Mouse (Mus musculus) hindbrain, embryonic 14.5 days (tissue): ENCODE data around the gene Pitpnm2. TPM values are rescaled to one million over a fixed set of nuclear protein-coding genes. Genes with fewer than 3 reads are reported as not detected.
A peak's percentile ranks its signal among the peaks of the same experiment; 100 is the strongest.

ENCODE experiments used
- ATAC-seq: fragments of 200-750 bp; cut with Nextera tagmentation; 2 replicates; pipeline ENCODE4 v1.8.0; 2017; ENCODE audit warnings: moderate number of reproducible peaks, mild to moderate bottlenecking, moderate TSS enrichment, moderate library complexity; ENCODE audit not compliant: low FRiP score
- DNase-seq: peaks from one replicate; pipeline ENCODE4 v3.0.0-alpha.2; 2015; ENCODE audit warnings: low spot score
- H3K27ac ChIP-seq: fragments of 300-500 bp; sonication (generic); 2 replicates; pipeline ENCODE4 v1.5.1; 2014; ENCODE audit warnings: mild to moderate bottlenecking, moderate library complexity
- H3K27me3 ChIP-seq: fragments of 300-500 bp; sonication (generic); 2 replicates; pipeline ENCODE4 v1.6.1; 2014; ENCODE audit warnings: mild to moderate bottlenecking, low read length, mixed read lengths; ENCODE audit not compliant: control insufficient read depth, insufficient read depth
- H3K36me3 ChIP-seq: fragments of 300-500 bp; sonication (generic); replicated peaks from 2 replicates; pipeline ENCODE4 v1.6.1; 2014; ENCODE audit not compliant: control insufficient read depth, insufficient read depth
- H3K4me1 ChIP-seq: fragments of 300-500 bp; sonication (generic); replicated peaks from 2 replicates; pipeline ENCODE4 v1.6.1; 2014; ENCODE audit warnings: antibody characterized with exemption, low read length, mixed read lengths; ENCODE audit not compliant: control insufficient read depth, insufficient read depth
- H3K4me2 ChIP-seq: fragments of 300-500 bp; sonication (generic); replicated peaks from 2 replicates; pipeline ENCODE4 v1.6.1; 2014; ENCODE audit warnings: mild to moderate bottlenecking, moderate library complexity
- H3K4me3 ChIP-seq: fragments of 300-500 bp; sonication (generic); replicated peaks from 2 replicates; pipeline ENCODE4 v1.5.1; 2014; ENCODE audit warnings: mild to moderate bottlenecking, low read length
- H3K9ac ChIP-seq: fragments of 300-500 bp; sonication (generic); 2 replicates; pipeline ENCODE4 v1.6.1; 2014
- H3K9me3 ChIP-seq: fragments of 300-500 bp; sonication (generic); 2 replicates; pipeline ENCODE4 v1.6.1; 2016; ENCODE audit warnings: low read length; ENCODE audit not compliant: control insufficient read depth
- WGBS: fragments of 180-500 bp; shearing (Covaris S2); extraction: QIAGEN DNeasy Blood & Tissue Kit; methylation state at CpG from one replicate; pipeline ENCODE4 v1.1.7; 2014; 5-methylcytosine and 5-hydroxymethylcytosine counted together
- polyA plus RNA-seq: library from polyadenylated mRNA; unstranded; fragments of >200 nt; fragmentation: Nextera tagmentation; extraction: Ambion mirVana; gene quantifications from 2 replicates; pipeline ENCODE4 v1.2.1, GENCODE M21; 2014

The Pitpnm2 gene
- polyA plus RNA-seq, 1 experiment from 2014 or later = 13.5 TPM

DNA sequence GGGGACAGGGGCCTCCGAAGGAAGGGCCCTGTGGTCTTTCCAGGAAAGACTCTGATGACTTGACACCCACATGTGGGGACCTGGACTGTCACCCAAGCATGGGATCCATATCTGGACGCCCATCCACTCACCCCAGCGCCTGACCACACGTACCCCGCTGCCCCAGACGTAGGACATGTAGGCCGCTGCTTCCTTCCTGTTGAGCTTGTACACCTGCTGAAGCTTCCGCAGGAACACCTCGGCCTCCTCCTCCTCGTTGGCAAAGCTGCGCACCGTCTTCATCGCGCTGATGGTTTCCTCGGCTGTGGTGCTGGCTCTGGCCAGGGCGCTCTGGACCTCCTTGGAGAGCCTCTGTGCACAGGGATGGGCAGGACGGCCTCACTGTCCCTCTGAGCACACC is 169.7 kb downstream of the Pitpnm2 start:
- 95% methylated on average over 17 of the region's 17 CpGs for WGBS
- no peak overlapping the region for H3K4me2 ChIP-seq
- ATAC-seq = no peak
- H3K9ac ChIP-seq = 0 out of 2 replicates have a peak overlapping the region, but pooled peaks have one; percentile 8
- H3K4me1 ChIP-seq = peaks cover 13% of the 10 kb centered on the region; the same call in 1 of the 2 replicates
- H3K27ac ChIP-seq = no peak overlapping the region
- H3K36me3 ChIP-seq = no peaks in the 10 kb centered on the region
- no peak for DNase-seq
- H3K9me3 ChIP-seq = no peaks in the 10 kb centered on the region
- H3K27me3 ChIP-seq = no peaks in the 10 kb centered on the region
- H3K4me3 ChIP-seq = no peak overlapping the region

DNA sequence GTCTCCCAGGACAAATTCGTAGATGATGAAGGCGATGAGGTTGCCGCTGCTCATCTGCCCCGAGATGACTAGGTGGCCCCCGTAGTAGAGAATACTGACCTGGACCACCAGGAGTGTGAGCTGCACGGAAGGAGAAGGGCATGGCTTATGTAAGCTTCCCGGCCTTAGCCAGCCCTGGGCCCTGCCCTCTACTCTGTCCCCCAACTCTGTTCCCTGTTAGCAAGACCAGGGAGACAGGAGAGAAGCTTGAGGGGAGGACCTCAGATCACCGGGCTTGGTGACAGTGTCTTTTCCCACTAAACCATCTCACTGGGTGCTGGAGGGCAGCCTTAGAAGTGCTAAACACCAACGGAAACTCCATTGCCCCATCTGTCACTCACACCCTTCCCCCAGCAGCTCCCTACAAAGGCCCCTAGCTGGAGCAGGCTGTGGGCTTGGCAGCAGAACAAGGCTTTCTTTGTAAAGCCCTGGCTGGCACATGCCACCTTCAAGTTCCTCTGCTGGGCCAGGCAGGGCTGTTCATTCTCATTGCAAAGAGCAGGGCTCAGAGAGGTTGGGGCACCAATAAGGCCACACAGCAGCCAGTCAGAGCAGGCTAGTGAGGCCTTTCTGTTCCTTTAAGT is 170.7 kb downstream of the Pitpnm2 start:
- Histone ChIP-seq H3K9me3 (no peaks in the 10 kb centered on the region), H3K27ac (peak overlapping the region; percentile 74), H3K4me1 (peaks cover 13% of the 10 kb centered on the region; the same call in 1 of the 2 replicates), H3K9ac (no peak overlapping the region), H3K4me2 (peak overlapping the region; percentile 21; the same call in 1 of the 2 replicates), H3K27me3 (no peaks in the 10 kb centered on the region), H3K36me3 (no peaks in the 10 kb centered on the region), H3K4me3 (no peak overlapping the region)
- WGBS = 43% methylated on average over 9 of the region's 9 CpGs
- peak; percentile 79 for DNase-seq
- ATAC-seq = peak; percentile 78

DNA sequence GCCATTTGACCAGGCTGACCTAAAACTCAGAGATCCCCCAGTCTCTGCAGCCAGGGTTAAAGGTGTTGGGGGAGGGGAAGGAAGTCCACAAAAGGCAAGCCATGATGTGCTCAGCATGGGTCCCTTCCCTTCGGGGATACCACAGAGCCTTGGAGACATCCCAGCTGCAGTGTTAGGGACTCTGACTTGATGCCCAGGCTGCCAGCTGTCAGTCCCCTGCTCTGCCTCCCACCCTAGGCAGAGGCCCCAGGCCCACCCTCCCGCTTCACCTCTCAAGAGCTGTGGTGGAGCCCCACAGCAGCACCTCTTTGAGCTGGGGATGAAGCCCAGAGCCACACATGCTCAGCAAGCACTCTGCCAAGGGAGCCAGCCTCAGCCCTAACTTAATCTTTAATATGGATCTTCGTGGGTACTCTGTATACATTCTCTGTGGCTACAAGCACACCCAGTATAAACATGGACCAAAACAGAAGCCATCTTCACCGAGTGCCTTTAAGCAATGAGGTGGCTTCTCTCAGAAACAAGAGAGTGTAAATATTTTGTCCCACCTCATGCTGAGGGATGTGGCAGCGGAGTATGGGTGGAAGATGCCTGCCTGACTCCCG is 171.6 kb downstream of the Pitpnm2 start:
- ATAC-seq (no peak), DNase-seq (no peak)
- Histone ChIP-seq H3K27ac (peak overlapping the region; percentile 10; the same call in 1 of the 2 replicates), H3K9me3 (no peaks in the 10 kb centered on the region), H3K4me2 (0 out of 2 replicates have a peak overlapping the region, but pooled peaks have one; percentile 21), H3K4me1 (peaks cover 13% of the 10 kb centered on the region; the same call in 1 of the 2 replicates), H3K9ac (no peak overlapping the region), H3K4me3 (no peak overlapping the region), H3K27me3 (no peaks in the 10 kb centered on the region), H3K36me3 (no peaks in the 10 kb centered on the region)
- WGBS = 55% methylated on average over 6 of the region's 6 CpGs

DNA sequence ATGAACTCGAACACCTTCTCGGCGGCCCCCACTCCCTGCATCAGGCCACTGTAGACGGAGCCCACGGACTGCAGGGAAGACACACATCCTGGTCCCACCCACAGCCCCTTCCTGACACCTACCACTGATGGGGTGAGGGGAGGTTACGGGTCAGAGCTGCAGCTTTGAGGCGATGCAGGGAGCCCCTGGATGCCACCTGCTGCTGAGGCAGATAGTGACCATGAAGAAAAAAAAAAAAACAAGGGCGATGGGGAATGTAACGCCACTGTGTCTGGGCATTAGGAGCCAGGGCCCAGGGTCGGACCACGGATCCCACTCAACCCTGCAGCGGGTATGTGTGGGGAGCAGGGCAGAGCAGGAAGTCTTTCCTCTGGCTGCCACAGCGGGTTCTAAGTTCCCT is 172.3 kb downstream of the Pitpnm2 start:
- Histone ChIP-seq H3K36me3 (no peaks in the 10 kb centered on the region), H3K4me2 (no peak overlapping the region), H3K4me3 (no peak overlapping the region), H3K9me3 (no peaks in the 10 kb centered on the region), H3K9ac (no peak overlapping the region), H3K27me3 (no peaks in the 10 kb centered on the region), H3K4me1 (peaks cover 13% of the 10 kb centered on the region; the same call in 1 of the 2 replicates), H3K27ac (no peak overlapping the region)
- 85% methylated on average over 13 of the region's 13 CpGs for WGBS
- DNase-seq (no peak), ATAC-seq (no peak)

DNA sequence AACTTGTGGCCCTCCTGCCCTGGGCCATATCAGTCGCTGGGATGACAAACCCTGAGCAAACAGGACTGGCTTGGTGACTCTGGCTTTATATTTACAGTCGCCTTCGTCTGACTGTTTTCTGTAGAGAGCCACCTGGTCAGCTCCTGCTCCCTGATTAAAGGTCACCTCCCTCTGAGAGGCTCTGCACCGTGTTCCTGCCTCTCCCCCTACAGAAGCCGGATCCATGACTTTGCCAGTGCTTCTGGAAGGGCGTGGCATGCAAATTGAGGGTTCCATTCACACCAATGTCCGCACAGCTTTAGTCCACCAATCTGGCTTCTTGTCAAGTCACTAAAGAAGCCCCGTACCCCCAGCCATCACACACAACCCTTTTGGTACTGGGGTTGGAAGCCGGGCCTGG is 173.0 kb downstream of the Pitpnm2 start:
- H3K27me3 ChIP-seq = no peaks in the 10 kb centered on the region
- DNase-seq = no peak
- H3K4me2 ChIP-seq = no peak overlapping the region
- no peak overlapping the region for H3K27ac ChIP-seq
- H3K4me1 ChIP-seq = peaks cover 13% of the 10 kb centered on the region; the same call in 1 of the 2 replicates
- H3K4me3 ChIP-seq = no peak overlapping the region
- H3K36me3 ChIP-seq = no peaks in the 10 kb centered on the region
- H3K9ac ChIP-seq = no peak overlapping the region
- H3K9me3 ChIP-seq = no peaks in the 10 kb centered on the region
- ATAC-seq = no peak
- WGBS = 53% methylated on average over 9 of the region's 9 CpGs

DNA sequence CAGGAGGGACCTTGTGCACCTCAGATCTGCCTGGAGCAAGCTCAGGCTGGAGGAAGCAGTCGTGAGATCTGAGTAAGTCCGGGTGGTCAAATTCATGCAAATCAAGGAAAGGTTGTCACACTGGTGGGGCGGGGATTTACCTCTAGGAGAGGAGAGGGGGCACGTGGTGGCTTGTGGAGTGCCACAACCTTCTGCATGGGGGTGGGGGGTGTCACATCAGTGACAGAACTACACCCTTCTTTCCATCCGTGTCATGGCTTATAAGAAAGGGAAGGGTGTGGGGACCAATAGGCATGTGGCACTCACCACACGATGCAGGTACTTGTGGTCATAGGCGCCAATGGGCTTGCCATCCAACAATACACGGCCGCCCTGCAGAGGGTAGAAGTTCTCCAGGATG is 173.8 kb downstream of the Pitpnm2 start:
- Histone ChIP-seq H3K4me2 (no peak overlapping the region), H3K36me3 (no peaks in the 10 kb centered on the region), H3K9ac (no peak overlapping the region), H3K4me3 (no peak overlapping the region), H3K27me3 (no peaks in the 10 kb centered on the region), H3K9me3 (no peaks in the 10 kb centered on the region), H3K4me1 (peaks cover 13% of the 10 kb centered on the region; the same call in 1 of the 2 replicates), H3K27ac (no peak overlapping the region)
- DNase-seq (no peak), ATAC-seq (no peak)
- WGBS = 86% methylated on average over 9 of the region's 9 CpGs

DNA sequence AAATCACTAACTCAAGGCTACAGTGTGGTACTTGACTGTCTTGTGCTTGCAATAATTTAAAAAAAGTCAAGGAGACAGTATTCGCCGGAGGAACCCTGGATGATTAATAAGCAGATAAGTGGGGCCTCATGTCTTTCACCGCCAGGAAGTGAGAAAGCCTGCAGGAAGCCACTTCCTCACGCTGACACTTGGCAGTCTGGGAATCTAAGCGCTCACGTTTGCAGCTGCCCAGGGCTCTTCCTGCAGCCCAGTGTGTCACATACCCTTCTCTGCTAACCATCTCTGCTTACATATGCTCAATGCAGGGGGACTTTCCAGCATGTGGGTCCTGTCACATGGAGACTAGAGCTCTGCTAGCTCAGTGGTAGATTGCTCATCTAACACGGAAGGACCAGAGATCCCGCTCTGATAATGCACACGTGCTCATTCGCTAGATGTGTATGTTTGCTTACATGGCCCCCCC is 174.7 kb downstream of the Pitpnm2 start:
- 57% methylated on average over 10 of the region's 10 CpGs for WGBS

DNA sequence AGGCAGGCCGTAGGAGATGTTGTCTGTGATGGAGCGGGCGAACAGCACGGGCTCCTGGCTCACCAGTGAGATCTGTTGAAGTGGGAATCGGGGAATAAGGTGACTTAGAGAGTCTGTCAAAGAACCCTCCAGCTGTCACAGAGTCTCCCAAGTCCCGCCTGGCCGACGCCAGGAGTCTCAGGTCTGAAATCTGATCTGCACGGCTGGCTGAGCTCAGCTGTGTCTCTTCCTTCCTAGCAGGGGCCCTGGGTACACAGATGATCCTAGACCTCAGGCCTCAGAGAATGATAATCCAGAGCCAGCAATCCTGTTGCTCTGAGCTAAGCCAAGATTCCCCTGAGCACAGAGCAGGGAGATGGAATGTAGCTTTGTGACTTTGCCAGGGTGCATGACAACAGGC is 175.9 kb downstream of the Pitpnm2 start:
- H3K4me3 ChIP-seq = no peak overlapping the region
- 49% methylated on average over 9 of the region's 9 CpGs for WGBS

More for the DNA sequence above, 174.7 kb downstream of the Pitpnm2 start:
- Histone ChIP-seq H3K4me1 (peaks cover 13% of the 10 kb centered on the region; the same call in 1 of the 2 replicates), H3K9me3 (no peaks in the 10 kb centered on the region), H3K36me3 (no peaks in the 10 kb centered on the region), H3K27me3 (no peaks in the 10 kb centered on the region), H3K9ac (no peak overlapping the region), H3K27ac (no peak overlapping the region), H3K4me3 (no peak overlapping the region), H3K4me2 (no peak overlapping the region)
- DNase-seq (no peak), ATAC-seq (no peak)

DNA sequence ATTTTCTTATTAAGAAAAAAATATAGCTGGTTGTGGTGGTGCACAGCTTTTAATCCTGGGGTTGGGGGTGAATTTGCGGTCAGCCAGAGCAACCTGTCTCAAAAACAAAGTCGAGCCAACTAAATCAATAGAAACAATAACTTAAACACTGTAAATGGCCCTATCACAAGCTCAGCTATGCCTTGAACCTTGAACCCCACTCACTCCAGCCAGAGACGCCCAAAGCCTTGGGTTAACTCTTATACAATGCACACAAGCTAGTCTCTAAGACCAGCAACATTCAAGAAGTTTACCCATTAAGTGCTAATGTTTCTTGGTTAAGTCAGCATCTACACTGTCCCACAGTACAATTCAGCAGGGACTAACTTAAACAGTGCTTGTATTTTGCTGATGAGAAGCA is 179.9 kb downstream of the Pitpnm2 start:
- no peak for ATAC-seq
- 87% methylated on average over 3 of the region's 3 CpGs for WGBS

More for the DNA sequence above, 175.9 kb downstream of the Pitpnm2 start:
- H3K36me3 ChIP-seq = no peaks in the 10 kb centered on the region
- no peak for DNase-seq
- no peak for ATAC-seq
- H3K9ac ChIP-seq = no peak overlapping the region
- no peaks in the 10 kb centered on the region for H3K9me3 ChIP-seq
- no peaks in the 10 kb centered on the region for H3K27me3 ChIP-seq
- no peak overlapping the region for H3K27ac ChIP-seq
- no peak overlapping the region for H3K4me2 ChIP-seq
- H3K4me1 ChIP-seq = peaks cover 10% of the 10 kb centered on the region; the same call in 1 of the 2 replicates

More for the DNA sequence above, 179.9 kb downstream of the Pitpnm2 start:
- no peaks in the 10 kb centered on the region for H3K9me3 ChIP-seq
- no peaks in the 10 kb centered on the region for H3K36me3 ChIP-seq
- H3K4me2 ChIP-seq = no peak overlapping the region
- H3K4me3 ChIP-seq = no peak overlapping the region
- H3K27me3 ChIP-seq = no peaks in the 10 kb centered on the region
- H3K4me1 ChIP-seq = no peaks in the 10 kb centered on the region
- H3K27ac ChIP-seq = no peak overlapping the region
- no peak overlapping the region for H3K9ac ChIP-seq
- DNase-seq = no peak
